ENCODE assay signal across 8 mouse cellular contexts in the genomic region with DNA sequence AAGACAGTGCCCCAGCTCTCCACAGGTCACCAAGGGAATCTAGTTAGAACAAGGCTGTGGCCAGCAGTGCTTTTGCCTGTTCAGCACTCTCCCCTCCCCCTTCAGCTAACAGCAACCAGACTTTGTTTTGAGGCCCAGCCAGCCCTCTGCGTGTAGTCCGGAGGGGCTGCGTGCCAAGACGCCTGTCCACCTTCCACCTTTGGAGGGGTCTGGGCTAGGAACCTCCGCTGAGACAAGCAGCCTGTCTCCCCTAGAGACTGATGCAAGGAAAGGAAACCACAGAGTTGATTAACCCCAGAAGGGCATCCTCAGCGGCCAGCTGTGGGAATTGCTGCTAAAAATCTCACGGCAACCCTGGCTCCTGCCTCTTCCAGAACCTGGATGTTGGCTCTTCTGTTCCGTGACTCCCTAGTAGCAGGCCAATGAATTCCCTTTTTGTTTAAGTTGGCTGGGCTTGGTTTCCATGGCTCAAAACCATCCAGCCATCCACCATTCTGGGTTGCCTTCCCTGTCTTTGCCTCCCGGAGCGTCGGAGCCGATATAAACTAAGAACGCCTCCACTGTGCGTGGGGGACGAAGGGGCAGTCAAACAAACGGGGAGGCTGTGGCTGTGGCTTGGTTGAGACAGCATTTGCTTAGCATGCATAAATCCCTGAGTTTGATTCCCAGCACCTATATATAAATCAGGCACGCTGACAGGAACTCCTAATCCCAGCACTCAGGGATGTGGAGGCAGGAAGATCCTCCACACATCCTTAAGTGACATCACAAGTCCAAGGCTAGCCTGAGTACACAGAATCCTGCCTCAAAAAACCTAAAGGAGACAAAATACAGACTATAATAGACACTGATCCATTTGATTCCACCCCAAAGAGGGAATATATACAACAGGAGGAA. TPM values are rescaled to one million over a fixed set of nuclear protein-coding genes. Genes with fewer than 3 reads are reported as not detected.
A peak's percentile ranks its signal among the peaks of the same experiment; 100 is the strongest.
DNase-seq lines count a peak whose midpoint lies in the region; ATAC-seq lines count a peak whose summit lies in the region.

No protein-coding gene starts in this region.

- H3K9me3 ChIP-seq in hindbrain, embryonic 11.5 days (ENCODE audit: control insufficient read depth, low read length) = no peaks in the 10 kb centered on the region
- no peaks in the 10 kb centered on the region for H3K9me3 ChIP-seq in midbrain, embryonic 16.5 days (replicated peaks; ENCODE audit: control insufficient read depth, low read length, poor library complexity, severe bottlenecking)

- H3K27me3 ChIP-seq in hindbrain, embryonic 11.5 days (ENCODE audit: control insufficient read depth, insufficient read depth, low read length) = no peaks in the 10 kb centered on the region
- H3K27me3 ChIP-seq in midbrain, embryonic 16.5 days (ENCODE audit: control insufficient read depth, insufficient read depth, low read depth, low read length) = no peaks in the 10 kb centered on the region

- 33% methylated on average over 17 of the region's 17 CpGs for WGBS in hindbrain, embryonic 11.5 days
- 31% methylated on average over 17 of the region's 17 CpGs for WGBS in midbrain, embryonic 16.5 days

- ATAC-seq in frontal cortex, adult (ENCODE audit: low TSS enrichment) = peak; percentile 81
- ATAC-seq in hindbrain, embryonic 11.5 days (ENCODE audit: low FRiP score) = peak; percentile 71
- ATAC-seq in midbrain, embryonic 16.5 days = peak; percentile 80

- H3K36me3 ChIP-seq in hindbrain, embryonic 11.5 days (ENCODE audit: control insufficient read depth, insufficient read depth, low read length) = no peaks in the 10 kb centered on the region
- no peaks in the 10 kb centered on the region for H3K36me3 ChIP-seq in midbrain, embryonic 16.5 days (ENCODE audit: control insufficient read depth, insufficient read depth, low read length)

- no peak overlapping the region for H3K4me2 ChIP-seq in hindbrain, embryonic 11.5 days (replicated peaks; ENCODE audit: low read depth, low read length)
- peak overlapping the region; percentile 8; the same call in 1 of the 2 replicates for H3K4me2 ChIP-seq in midbrain, embryonic 16.5 days (ENCODE audit: low read length)

- peak overlapping the region; percentile 85 for H3K27ac ChIP-seq in hindbrain, embryonic 11.5 days (ENCODE audit: low read depth, low read length)
- peak overlapping the region; percentile 59 for H3K27ac ChIP-seq in midbrain, embryonic 16.5 days (ENCODE audit: low read length)

- DNase-seq in frontal cortex, postnatal 36 days (ENCODE audit: low spot score in 2 of 2) = no peak
- DNase-seq in right cerebral cortex, adult 18-20 months = peak; percentile 40
- no peak for DNase-seq in right cerebral cortex, adult 2 months (ENCODE audit: low spot score in 2 of 2)
- peak; percentile 75 for DNase-seq in hindbrain, embryonic 11.5 days (ENCODE audit: low spot score)
- DNase-seq in T-cell, adult 2 months (ENCODE audit: low spot score) = no peak
- no peak for DNase-seq in thymus, postnatal 25 days

- H3K4me1 ChIP-seq in hindbrain, embryonic 11.5 days (replicated peaks; ENCODE audit: control insufficient read depth, insufficient read depth, low read length) = peaks cover 17% of the 10 kb centered on the region
- peaks cover 20% of the 10 kb centered on the region for H3K4me1 ChIP-seq in midbrain, embryonic 16.5 days (ENCODE audit: control insufficient read depth, insufficient read depth, low read length)

- no peak overlapping the region for H3K4me3 ChIP-seq in hindbrain, embryonic 11.5 days (ENCODE audit: low read depth, low read length)
- no peak overlapping the region for H3K4me3 ChIP-seq in midbrain, embryonic 16.5 days (ENCODE audit: low read depth, low read length)

- H3K9ac ChIP-seq in hindbrain, embryonic 11.5 days (ENCODE audit: low read depth, low read length) = peak overlapping the region; percentile 21; the same call in 1 of the 2 replicates
- no peak overlapping the region for H3K9ac ChIP-seq in midbrain, embryonic 16.5 days (ENCODE audit: low read depth, low read length)

RNA-seq across cellular contexts. Expression of a gene that starts 14.3 kb away (rescaled TPM):
- polyA plus RNA-seq in hindbrain, embryonic 11.5 days (2014; fragmentation: Nextera tagmentation; extraction: Ambion mirVana) = 4.0 and 4.1 TPM in 2 replicates
- 6.0 and 6.7 TPM in 2 replicates for polyA plus RNA-seq in midbrain, embryonic 16.5 days (2015; fragmentation: Nextera tagmentation; extraction: Ambion mirVana)

Comparison
In these comparisons a context has a peak if more than half of its experiments do, and no peak if none do; other contexts are left out.
1. DNase-seq: peak in right cerebral cortex, adult 18-20 months (single experiment) and hindbrain, embryonic 11.5 days (single experiment); none in frontal cortex, postnatal 36 days (0 of 2), right cerebral cortex, adult 2 months (0 of 2), T-cell, adult 2 months (single experiment) and thymus, postnatal 25 days (single experiment).
2. Peak in every context shown above with its lines, with median percentiles within 50 percentile points of each other: ATAC-seq.